Mouse (Mus musculus) retina, embryonic 14.5 days (tissue): Measurements from ENCODE around the gene Exosc8.
"Not testable (repeated sequence)": the region's sequence is repeated elsewhere in the genome, so short reads cannot be mapped to it uniquely, and the experiment has no call there.

Experiments used
- DNase-seq: peaks from one replicate; pipeline ENCODE4 v3.0.0-alpha.2; 2015; ENCODE audit warnings: low spot score

Gene Exosc8

GRCm38 (mm10) chr3:54735247-54736046 lies at the start of gene Exosc8, which contains the start of gene Alg5:
Exosc8 (minus strand) TSS chr3:54735393.
Alg5 (plus strand) TSS chr3:54735539.
- peak; percentile 82 for DNase-seq

DNA sequence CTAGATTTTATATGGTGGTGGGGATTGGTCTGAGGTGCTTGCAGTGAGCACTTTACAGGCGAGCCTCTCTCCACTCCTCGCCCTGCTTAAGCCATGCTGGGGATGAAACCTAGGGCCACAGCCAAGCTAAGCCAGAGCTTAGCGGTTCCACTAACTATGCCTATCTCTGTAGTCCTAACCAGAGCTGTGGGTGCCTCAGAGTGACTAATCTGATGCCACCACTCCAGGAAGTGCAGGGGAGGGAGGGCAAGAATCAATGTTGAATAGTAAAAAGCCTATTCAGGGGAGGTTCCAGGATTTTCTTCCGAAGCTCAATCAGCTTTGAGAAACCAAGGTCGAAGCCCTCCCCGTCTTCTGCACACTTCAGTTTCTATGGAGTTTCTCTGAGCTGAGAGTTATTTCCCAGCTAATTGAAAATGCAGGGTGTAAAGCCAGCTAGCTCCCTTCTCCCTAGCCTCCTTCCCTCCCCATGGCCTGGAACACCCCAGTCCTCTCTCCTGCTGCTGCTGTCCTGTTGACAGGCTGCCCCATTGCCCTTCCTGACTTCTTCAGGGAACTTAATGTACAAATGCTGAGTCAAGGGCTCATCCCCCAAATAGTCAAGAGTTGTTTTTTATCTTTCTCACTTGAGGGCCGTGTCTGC lies 40.9 kb upstream of the Exosc8 start:
- no peak for DNase-seq

- no peak for DNase-seq
Observed at GRCm38 (mm10) chr3:54773613-54774012, 38.4 kb upstream of the Exosc8 start.

GRCm38 (mm10) chr3:54769349-54770275 lies 34.4 kb upstream of the Exosc8 start:
- DNase-seq: peak; percentile 45

GRCm38 (mm10) chr3:54768592-54768991 lies 33.4 kb upstream of the Exosc8 start:
- no peak for DNase-seq

DNA sequence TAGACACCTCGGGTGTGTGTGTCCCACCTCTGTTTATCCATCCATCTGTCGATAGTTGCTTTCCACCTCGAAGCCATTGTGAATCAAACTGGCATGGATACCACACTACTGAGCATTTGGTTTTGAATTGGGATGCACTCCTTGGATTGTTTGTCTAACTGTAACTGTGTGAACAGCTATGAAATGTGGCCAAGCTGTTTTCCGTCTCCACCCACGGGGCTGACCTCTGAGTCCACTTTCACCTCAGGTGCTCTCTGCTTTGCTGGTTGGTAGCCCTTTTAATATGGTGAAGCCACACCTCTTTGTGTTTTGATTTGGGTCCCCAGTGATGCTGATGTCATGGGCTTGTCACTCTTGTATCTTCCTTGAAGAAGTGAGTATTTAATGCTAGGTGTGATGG lies 31.6 kb upstream of the Exosc8 start:
- no peak for DNase-seq

DNA sequence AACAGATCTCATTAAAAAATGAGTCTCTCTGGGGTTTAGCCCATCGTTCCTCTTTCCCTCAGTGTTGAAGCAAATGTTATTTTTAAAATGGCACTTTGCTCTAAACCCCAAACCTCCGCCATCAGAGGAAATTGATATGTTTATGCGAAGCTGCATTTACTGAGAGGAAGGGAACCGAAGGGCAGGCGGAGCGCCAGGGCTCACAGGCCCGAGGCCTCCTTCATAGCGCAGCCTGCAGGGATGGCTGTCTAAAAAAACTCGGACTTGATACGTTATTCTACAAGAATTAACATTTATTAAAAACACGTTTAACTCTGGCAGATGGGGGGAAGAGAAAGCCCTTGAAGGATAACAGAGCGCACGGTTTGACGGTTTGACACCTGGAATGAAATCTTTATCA lies 30.8 kb upstream of the Exosc8 start:
- DNase-seq: no peak

GRCm38 (mm10) chr3:54765521-54765920 lies 30.3 kb upstream of the Exosc8 start:
- DNase-seq: not testable (repeated sequence)

GRCm38 (mm10) chr3:54764418-54764817 lies 29.2 kb upstream of the Exosc8 start:
- DNase-seq: no peak

DNA sequence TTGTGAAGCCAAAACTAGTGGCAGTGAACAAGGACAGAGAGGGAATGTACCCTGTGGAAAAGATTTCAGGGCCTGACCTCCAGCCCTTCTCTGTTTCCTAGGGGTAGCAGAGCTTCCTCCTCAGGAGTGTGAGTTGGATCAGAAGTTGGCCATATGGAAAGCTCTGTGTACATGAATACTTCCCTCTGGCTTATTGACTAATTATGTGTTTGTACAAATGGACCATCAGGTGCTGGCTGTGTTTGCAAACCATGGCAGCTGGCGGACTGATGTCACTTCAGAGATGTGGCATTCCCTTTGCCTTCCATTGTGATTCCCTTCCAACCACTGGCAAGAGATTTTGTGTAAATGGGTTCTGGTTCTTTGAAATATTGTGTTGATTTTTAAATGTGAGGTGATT lies 26.1 kb upstream of the Exosc8 start:
- DNase-seq: no peak

GRCm38 (mm10) chr3:54760321-54761115 lies 25.3 kb upstream of the Exosc8 start:
- DNase-seq: peak; percentile 15

GRCm38 (mm10) chr3:54759211-54759610 lies 24.0 kb upstream of the Exosc8 start:
- DNase-seq: no peak

- no peak for DNase-seq
Observed at GRCm38 (mm10) chr3:54757446-54757845, 22.3 kb upstream of the Exosc8 start.

- peak; percentile 34 for DNase-seq
Observed at GRCm38 (mm10) chr3:54756058-54756457, 20.9 kb upstream of the Exosc8 start.

DNA sequence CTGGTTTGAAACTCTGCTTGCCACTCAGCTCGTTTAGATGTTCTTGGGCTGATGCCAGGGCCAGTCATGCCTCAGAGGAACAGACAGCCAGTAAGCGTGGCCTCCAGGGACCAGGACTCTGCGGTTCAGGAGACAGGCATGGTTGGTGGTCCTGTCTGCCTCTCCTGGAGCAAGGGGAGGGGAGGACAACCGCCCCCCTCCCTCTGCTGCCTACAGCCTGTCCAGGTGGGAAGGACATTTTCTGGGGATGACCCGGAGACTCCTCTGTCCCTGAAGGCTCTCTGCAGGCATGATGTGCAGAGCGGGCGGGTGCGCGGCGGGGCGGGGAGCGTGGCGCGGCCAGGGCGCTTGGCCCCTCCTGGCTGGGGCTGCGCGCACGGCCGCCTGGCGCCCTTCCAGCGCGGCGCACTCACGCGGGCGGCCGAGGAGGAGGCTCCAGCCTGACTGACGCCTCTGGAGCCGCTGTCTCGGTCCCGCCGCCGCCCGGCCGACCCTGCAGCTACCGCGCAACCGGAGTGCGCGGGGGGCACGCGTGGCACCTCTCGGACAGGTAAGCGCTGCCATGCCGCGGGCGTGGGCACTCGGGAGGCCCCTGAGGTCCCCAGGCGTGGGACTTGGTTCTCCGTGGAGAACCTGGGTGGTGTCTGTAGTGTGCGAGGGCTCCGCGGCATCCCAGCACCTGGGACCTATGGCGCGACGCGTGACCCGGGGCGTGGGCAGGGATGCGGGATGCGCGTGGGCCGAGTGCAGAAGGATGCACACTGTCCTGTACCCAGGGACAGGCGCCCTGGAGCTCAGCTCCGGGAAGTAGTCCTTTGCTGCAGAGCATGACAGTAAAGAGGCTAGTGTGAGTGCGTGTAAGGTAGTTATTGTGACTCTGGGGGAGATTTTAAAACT lies 20.2 kb upstream of the Exosc8 start, which contains the start of gene Smad9:
Gene Smad9, plus strand, starts transcription at position 438 of the 897 bp plus-strand sequence.
- peak; percentile 62 for DNase-seq

DNA sequence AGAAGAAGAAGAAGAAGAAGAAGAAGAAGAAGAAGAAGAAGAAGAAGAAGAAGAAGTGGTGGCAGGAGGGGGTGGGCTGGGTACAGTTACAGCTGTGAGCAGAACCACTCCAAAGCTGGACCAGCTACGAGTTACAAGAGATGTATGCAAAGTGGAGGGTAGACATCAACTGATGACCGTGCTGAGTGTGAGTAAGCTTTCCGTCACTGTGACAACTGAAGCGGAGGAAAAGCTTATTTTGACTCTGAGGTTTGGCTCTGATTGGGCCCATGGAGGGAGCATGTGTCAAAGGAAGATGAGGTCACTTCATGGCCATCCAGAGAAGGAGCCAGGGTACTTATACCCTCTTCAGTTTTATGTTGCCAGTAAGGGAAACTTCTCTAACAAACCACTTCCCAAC lies 18.2 kb upstream of the Exosc8 start:
- no peak for DNase-seq

DNA sequence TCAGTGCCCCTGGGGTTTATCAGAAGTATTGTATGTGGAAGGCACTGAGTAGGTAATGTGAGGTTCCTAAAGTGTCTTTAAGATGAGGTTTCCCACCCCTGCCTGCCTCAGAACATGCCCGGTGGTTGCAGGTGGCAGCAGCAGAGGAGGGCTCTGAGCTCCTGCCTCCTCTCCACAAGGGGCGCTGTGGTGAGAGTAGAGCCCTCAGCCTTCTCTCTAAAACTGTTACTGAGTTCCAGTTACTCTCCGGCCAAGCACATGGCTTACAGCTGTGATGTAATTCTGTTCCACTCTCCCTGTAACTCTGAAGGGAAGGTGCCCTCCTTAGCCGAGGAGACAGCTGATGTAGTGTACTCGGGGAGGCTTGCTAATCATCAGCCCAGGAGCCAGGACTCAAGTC lies 10.6 kb upstream of the Exosc8 start:
- peak; percentile 50 for DNase-seq

DNA sequence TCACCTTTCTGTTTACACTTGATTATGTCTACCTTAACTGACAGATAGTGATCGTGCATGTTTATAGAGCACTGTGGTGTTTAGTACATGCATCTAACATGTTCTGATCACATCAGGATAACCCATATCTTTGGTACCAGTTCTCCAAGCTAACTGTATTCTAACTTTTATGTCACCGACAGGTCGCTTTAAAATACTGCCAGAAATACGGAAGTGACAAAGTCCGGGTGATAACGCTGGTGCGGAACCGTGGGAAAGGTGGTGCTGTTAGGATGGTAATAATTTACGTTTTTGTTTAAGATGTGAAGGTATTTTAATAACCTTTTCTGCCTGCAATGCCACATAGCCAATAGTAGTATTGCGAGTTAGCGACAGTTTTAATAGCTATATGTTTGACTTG lies 6.8 kb upstream of the Exosc8 start:
- no peak for DNase-seq

DNA sequence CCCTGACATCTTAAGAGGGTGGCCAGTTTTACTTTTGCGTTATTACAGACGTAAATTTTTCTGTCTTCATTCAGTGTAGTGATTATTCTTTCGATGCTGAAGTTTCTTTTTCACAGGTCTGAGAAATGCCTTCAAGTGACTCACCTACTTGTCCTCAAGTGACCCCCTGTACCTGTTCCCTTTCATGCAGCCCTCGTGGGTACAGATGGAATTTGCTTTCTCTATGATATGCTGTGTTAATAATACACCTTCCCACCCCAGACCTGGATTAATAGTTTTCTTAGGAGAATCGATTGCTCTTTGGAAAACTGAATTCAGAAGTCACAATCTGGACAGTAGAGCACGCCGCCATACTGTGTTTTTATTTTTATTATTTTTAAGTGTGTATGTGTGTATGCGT lies 2.1 kb upstream of the Exosc8 start:
- no peak for DNase-seq
